Mouse (Mus musculus): ENCODE data around the gene Gtpbp4. TPM values are rescaled to one million over a fixed set of nuclear protein-coding genes. Genes with fewer than 3 reads are reported as not detected.

Gtpbp4 gene
- polyA plus RNA-seq (2012; rRNA removed): 21.3 and 21.9 TPM in 2 replicates

- Histone ChIP-seq H3K4me1 (ENCODE audit: control insufficient read depth, insufficient read depth, low read length) (peaks cover 2% of the 10 kb centered on the region; the same call in 1 of the 2 replicates), H3K27ac (ENCODE audit: insufficient read depth, low read length) (peak within 1 kb of the TSS; percentile 78; the same call in 1 of the 2 replicates), H3K4me3 (ENCODE audit: insufficient read depth, low read length) (peak within 1 kb of the TSS; percentile 82)
- peak; percentile 53 for TF ChIP-seq CTCF (IDR thresholded peaks at IDR 0.05; ENCODE audit: extremely low read depth, insufficient read depth, low read length)
- peak; percentile 83 for TF ChIP-seq POLR2A (IDR thresholded peaks at IDR 0.05; ENCODE audit: extremely low read depth, insufficient read depth, low read length)
Measured at GRCm38 (mm10) chr13:8995990-8996786, at the start of gene Gtpbp4. TSS of gene Gtpbp4 (minus strand) at chr13:8996083.

DNA sequence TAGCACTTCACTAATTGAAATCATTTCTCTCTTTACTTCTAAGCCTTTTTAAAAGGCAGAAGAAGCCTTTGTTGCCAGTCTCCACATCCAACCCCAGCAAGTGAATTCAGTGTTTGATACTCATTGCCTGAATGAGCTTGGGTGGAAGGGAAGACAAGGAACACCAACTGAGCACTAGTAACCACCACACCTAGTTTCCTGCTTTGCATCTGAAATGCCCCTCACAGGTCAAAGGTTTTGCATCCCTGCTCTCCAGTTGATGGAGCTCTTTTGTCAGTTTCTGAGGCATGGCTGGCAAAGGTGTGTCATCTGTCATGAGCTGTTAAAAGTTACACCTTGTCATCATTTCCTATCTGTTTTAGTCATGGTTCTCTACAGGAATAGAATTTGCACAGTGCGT lies 48.8 kb upstream of the Gtpbp4 start:
- Histone ChIP-seq H3K27ac (ENCODE audit: insufficient read depth, low read length) (no peak overlapping the region), H3K4me3 (ENCODE audit: insufficient read depth, low read length) (no peak overlapping the region), H3K4me1 (ENCODE audit: control insufficient read depth, insufficient read depth, low read length) (no peaks in the 10 kb centered on the region)
- TF ChIP-seq CTCF (IDR thresholded peaks at IDR 0.05; ENCODE audit: extremely low read depth, insufficient read depth, low read length) (no peak), POLR2A (IDR thresholded peaks at IDR 0.05; ENCODE audit: extremely low read depth, insufficient read depth, low read length) (no peak)

- TF ChIP-seq CTCF (IDR thresholded peaks at IDR 0.05; ENCODE audit: extremely low read depth, insufficient read depth, low read length) (no peak), POLR2A (IDR thresholded peaks at IDR 0.05; ENCODE audit: extremely low read depth, insufficient read depth, low read length) (no peak)
- H3K4me1 ChIP-seq (ENCODE audit: control insufficient read depth, insufficient read depth, low read length): no peaks in the 10 kb centered on the region
- no peak overlapping the region for H3K27ac ChIP-seq (ENCODE audit: insufficient read depth, low read length)
- H3K4me3 ChIP-seq (ENCODE audit: insufficient read depth, low read length): no peak overlapping the region
Measured at GRCm38 (mm10) chr13:9043289-9044049, 47.6 kb upstream of the Gtpbp4 start.

GRCm38 (mm10) chr13:9040626-9041025 lies 44.7 kb upstream of the Gtpbp4 start:
- H3K4me1 ChIP-seq (ENCODE audit: control insufficient read depth, insufficient read depth, low read length): no peaks in the 10 kb centered on the region
- TF ChIP-seq POLR2A (IDR thresholded peaks at IDR 0.05; ENCODE audit: extremely low read depth, insufficient read depth, low read length) (no peak), CTCF (IDR thresholded peaks at IDR 0.05; ENCODE audit: extremely low read depth, insufficient read depth, low read length) (no peak)
- no peak overlapping the region for H3K4me3 ChIP-seq (ENCODE audit: insufficient read depth, low read length)
- no peak overlapping the region for H3K27ac ChIP-seq (ENCODE audit: insufficient read depth, low read length)

DNA sequence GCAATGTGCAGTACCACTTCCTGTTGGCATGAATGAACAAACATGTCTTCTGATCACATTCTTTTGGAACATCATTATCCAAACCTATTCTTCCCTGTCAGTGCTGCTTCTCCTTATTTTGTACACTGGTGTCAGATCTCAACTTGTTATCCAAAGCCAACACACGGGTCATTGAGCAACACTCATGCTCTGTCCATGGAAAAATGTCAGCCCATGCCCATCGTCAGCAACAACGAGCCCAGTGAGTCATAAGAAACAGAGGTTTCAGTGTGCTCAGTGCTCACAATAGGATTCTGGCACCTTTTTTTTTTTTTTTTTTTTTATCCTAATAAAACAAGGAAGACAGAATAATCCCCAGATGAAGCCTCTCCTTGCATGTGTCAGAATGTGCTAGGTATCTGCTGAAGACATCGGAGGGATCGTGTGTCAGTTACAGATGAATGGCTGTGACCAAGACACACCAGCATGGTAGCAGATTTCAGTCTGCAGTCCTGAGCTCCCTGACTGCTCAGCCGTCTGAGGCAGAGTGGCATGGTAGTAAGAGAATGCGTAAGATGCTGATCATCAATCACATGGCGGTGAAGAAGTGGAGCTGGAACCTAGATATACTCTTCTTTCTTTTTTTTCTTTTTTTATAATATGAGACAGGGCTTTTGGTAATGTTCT lies 36.2 kb upstream of the Gtpbp4 start:
- TF ChIP-seq CTCF (IDR thresholded peaks at IDR 0.05; ENCODE audit: extremely low read depth, insufficient read depth, low read length) (no peak), POLR2A (IDR thresholded peaks at IDR 0.05; ENCODE audit: extremely low read depth, insufficient read depth, low read length) (no peak)

DNA sequence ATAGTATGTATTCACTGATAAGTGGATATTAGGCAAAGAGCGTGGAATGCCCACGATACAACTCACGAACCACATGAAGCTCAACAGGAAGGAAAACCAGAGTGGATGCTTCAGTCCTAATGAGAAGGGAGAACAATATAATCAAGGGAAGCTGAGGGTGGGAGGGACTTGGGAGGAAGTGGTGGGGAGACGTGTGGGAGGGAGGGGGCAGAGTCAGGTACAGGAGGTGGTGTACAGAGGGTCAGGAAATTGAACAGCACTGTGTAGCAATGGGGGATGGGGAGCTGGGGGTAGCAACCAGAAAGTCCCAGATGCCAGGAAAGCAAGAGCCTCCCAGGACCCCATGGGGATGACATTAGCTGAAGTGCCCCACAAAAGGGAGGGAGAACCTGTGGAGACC lies 34.5 kb upstream of the Gtpbp4 start:
- TF ChIP-seq CTCF (IDR thresholded peaks at IDR 0.05; ENCODE audit: extremely low read depth, insufficient read depth, low read length) (no peak), POLR2A (IDR thresholded peaks at IDR 0.05; ENCODE audit: extremely low read depth, insufficient read depth, low read length) (no peak)
- Histone ChIP-seq H3K4me3 (ENCODE audit: insufficient read depth, low read length) (no peak overlapping the region), H3K27ac (ENCODE audit: insufficient read depth, low read length) (no peak overlapping the region), H3K4me1 (ENCODE audit: control insufficient read depth, insufficient read depth, low read length) (no peaks in the 10 kb centered on the region)

More for the DNA sequence above, 36.2 kb upstream of the Gtpbp4 start:
- Histone ChIP-seq H3K4me1 (ENCODE audit: control insufficient read depth, insufficient read depth, low read length) (no peaks in the 10 kb centered on the region), H3K4me3 (ENCODE audit: insufficient read depth, low read length) (no peak overlapping the region), H3K27ac (ENCODE audit: insufficient read depth, low read length) (no peak overlapping the region)

DNA sequence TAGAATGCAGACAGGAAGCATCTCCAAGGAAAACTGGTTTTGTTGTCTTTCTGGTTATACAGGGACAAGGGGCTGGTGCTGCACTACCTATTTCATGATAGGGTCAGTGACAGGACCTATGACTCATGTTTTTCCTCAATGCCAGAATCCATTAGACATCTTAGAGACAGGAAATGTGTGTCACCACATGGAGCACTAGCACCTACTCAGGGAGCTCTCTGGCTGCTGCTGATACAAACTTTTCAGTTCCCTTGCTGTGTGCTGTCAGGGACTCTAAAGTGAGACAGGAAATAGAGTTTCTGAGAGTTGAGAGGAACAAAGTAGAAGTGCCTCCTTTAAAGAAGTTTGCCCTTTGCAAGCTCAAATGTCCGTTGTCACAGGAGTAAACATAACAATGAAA lies 31.4 kb upstream of the Gtpbp4 start:
- TF ChIP-seq CTCF (IDR thresholded peaks at IDR 0.05; ENCODE audit: extremely low read depth, insufficient read depth, low read length): no peak
- TF ChIP-seq POLR2A (IDR thresholded peaks at IDR 0.05; ENCODE audit: extremely low read depth, insufficient read depth, low read length): no peak
- no peak overlapping the region for H3K4me3 ChIP-seq (ENCODE audit: insufficient read depth, low read length)
- no peaks in the 10 kb centered on the region for H3K4me1 ChIP-seq (ENCODE audit: control insufficient read depth, insufficient read depth, low read length)
- no peak overlapping the region for H3K27ac ChIP-seq (ENCODE audit: insufficient read depth, low read length)

- H3K4me3 ChIP-seq (ENCODE audit: insufficient read depth, low read length): no peak overlapping the region
- no peaks in the 10 kb centered on the region for H3K4me1 ChIP-seq (ENCODE audit: control insufficient read depth, insufficient read depth, low read length)
- TF ChIP-seq POLR2A (IDR thresholded peaks at IDR 0.05; ENCODE audit: extremely low read depth, insufficient read depth, low read length): no peak
- no peak overlapping the region for H3K27ac ChIP-seq (ENCODE audit: insufficient read depth, low read length)
Measured at GRCm38 (mm10) chr13:9022623-9023022, 26.7 kb upstream of the Gtpbp4 start.

DNA sequence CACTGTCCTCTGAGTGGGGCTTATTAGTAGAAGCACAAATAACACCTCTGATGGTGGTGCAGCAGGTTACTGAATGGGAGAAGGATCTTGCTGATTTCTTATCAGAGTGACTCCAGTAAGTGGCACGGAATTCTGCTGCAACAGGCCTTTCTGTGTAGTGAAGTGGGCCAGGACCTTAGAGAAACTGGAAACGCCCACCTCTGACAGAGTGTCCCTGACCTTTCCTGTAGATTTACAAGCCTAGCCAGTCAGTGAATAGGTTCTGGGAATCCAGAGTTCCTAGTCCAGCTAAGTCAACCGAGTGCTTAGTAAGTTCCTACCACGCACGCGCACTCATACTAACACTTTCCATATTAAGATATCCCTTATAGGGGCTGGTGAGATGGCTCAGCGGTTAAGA lies 25.7 kb upstream of the Gtpbp4 start:
- Histone ChIP-seq H3K4me1 (ENCODE audit: control insufficient read depth, insufficient read depth, low read length) (no peaks in the 10 kb centered on the region), H3K27ac (ENCODE audit: insufficient read depth, low read length) (no peak overlapping the region), H3K4me3 (ENCODE audit: insufficient read depth, low read length) (no peak overlapping the region)
- no peak for TF ChIP-seq POLR2A (IDR thresholded peaks at IDR 0.05; ENCODE audit: extremely low read depth, insufficient read depth, low read length)
- TF ChIP-seq CTCF (IDR thresholded peaks at IDR 0.05; ENCODE audit: extremely low read depth, insufficient read depth, low read length): no peak

Data from cortical plate, adult 2 months (tissue).